Mouse (Mus musculus) myocyte (in vitro differentiated cells): ENCODE data around the gene Izumo1. TPM values are rescaled to one million over a fixed set of nuclear protein-coding genes. Genes with fewer than 3 reads are reported as not detected.

Source experiments
- H3K27me3 ChIP-seq: one replicate; pipeline ENCODE4 v1.6.1; 2011; ENCODE audit not compliant: control insufficient read depth, insufficient read depth, insufficient read length
- H3K36me3 ChIP-seq: one replicate; pipeline ENCODE4 v1.6.1; 2011; ENCODE audit not compliant: control insufficient read depth, insufficient read depth
- H3K4me2 ChIP-seq: one replicate; pipeline ENCODE4 v1.6.1; 2011; ENCODE audit warnings: low read depth, control low read depth
- H3K4me3 ChIP-seq: one replicate; pipeline ENCODE4 v1.5.1; 2011; ENCODE audit warnings: mild to moderate bottlenecking, control low read depth, moderate library complexity
- H3K79me2 ChIP-seq: one replicate; pipeline ENCODE4 v1.6.1; 2011; ENCODE audit not compliant: control insufficient read depth, insufficient read depth
- H3ac ChIP-seq: one replicate; pipeline ENCODE4 v1.6.1; 2011; ENCODE audit not compliant: control insufficient read depth, insufficient read length
- CEBPB ChIP-seq: IDR thresholded peaks from 2 replicates; pipeline ENCODE4 v1.6.1; 2011; ENCODE audit warnings: mild to moderate bottlenecking, moderate library complexity; ENCODE audit not compliant: poor library complexity, insufficient read depth, severe bottlenecking
- E2F4 ChIP-seq: IDR thresholded peaks from one replicate; pipeline ENCODE4 v1.6.1; 2011; ENCODE audit warnings: mild to moderate bottlenecking, control low read depth, moderate library complexity; ENCODE audit not compliant: insufficient read depth
- MYOD1 ChIP-seq, 3 experiments: IDR thresholded peaks; one replicate each; pipeline ENCODE4 v1.6.1; 2011; ENCODE audit warnings: control low read depth in 2 of 3, low read depth in 2 of 3, mild to moderate bottlenecking in 2 of 3, moderate library complexity in 1 of 3; ENCODE audit not compliant: insufficient read length in 2 of 3, control insufficient read depth in 1 of 3
- MYOG ChIP-seq, 3 experiments: IDR thresholded peaks; one replicate each; pipeline ENCODE4 v1.6.1; 2011; ENCODE audit warnings: control low read depth in 2 of 3, low read depth in 2 of 3, mild to moderate bottlenecking in 2 of 3; ENCODE audit not compliant: insufficient read length in 2 of 3, control insufficient read depth in 1 of 3, insufficient read depth in 1 of 3
- POLR2A ChIP-seq: IDR thresholded peaks from one replicate; pipeline ENCODE4 v1.6.1; 2011; ENCODE audit warnings: low read depth, mild to moderate bottlenecking, control low read depth, moderate library complexity; ENCODE audit not compliant: insufficient read length
- POLR2AphosphoS2 ChIP-seq: IDR thresholded peaks from one replicate; pipeline ENCODE4 v1.6.1; 2011; ENCODE audit warnings: low read depth, control low read depth; ENCODE audit not compliant: insufficient read length
- REST ChIP-seq: IDR thresholded peaks from one replicate; pipeline ENCODE4 v1.6.1; 2011; ENCODE audit warnings: mild to moderate bottlenecking, control low read depth, moderate library complexity; ENCODE audit not compliant: insufficient read depth, insufficient read length
- SRF ChIP-seq: IDR thresholded peaks from one replicate; pipeline ENCODE4 v1.6.1; 2011; ENCODE audit warnings: low read depth; ENCODE audit not compliant: control insufficient read depth, insufficient read length
- TCF12 ChIP-seq: IDR thresholded peaks from one replicate; pipeline ENCODE4 v1.6.1; 2011; ENCODE audit warnings: mild to moderate bottlenecking, control low read depth; ENCODE audit not compliant: poor library complexity, insufficient read depth, severe bottlenecking
- TCF3 ChIP-seq: IDR thresholded peaks from one replicate; pipeline ENCODE4 v1.6.1; 2011; ENCODE audit warnings: low read depth, control low read depth; ENCODE audit not compliant: insufficient read length
- USF1 ChIP-seq: IDR thresholded peaks from one replicate; pipeline ENCODE4 v1.6.1; 2011; ENCODE audit warnings: low read depth, mild to moderate bottlenecking, control low read depth, moderate library complexity
- polyA plus RNA-seq: library from polyadenylated mRNA; unstranded; fragments of >200 nt; fragmentation: generic; extraction: Trizol; gene quantifications from one replicate; pipeline ENCODE4 v1.2.1, GENCODE M21; 2012; ENCODE audit warnings: missing spikeins

Izumo1 gene
- polyA plus RNA-seq, 1 experiment: not detected

DNA sequence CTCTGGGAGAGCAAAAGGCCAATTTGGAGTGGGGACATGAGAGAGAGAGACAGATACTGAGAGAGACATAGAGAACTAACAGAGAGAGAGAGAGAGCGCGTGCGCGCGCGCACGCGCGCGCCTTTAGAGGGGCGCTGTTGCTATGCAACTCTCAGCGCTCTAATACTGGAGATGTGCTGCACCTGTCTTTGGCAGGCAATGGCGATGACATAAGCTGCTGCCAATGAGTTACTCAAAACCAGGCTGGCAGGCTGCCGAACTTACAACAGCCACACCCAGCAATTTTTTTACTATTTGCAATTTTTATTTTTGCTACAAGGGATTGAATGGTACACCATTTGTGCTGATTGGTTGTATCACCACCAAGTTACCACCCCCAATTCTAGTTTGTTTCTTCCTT lies 46.1 kb downstream of the Izumo1 start:
- TF ChIP-seq MYOG (IDR thresholded peaks at IDR 0.05; ENCODE audit: control insufficient read depth in 1 of 3, insufficient read depth in 1 of 3, insufficient read length in 2 of 3, low read depth in 2 of 3): peak in 2 of 3 experiments; percentile 13 to 22
- peak in 2 of 3 experiments; percentile 57 to 64 for TF ChIP-seq MYOD1 (IDR thresholded peaks at IDR 0.05; ENCODE audit: control insufficient read depth in 1 of 3, insufficient read length in 2 of 3, low read depth in 2 of 3)
- no peak for TF ChIP-seq TCF3
- H3K79me2 ChIP-seq: no peaks in the 10 kb centered on the region
- no peaks in the 10 kb centered on the region for H3K27me3 ChIP-seq
- no peaks in the 10 kb centered on the region for H3K36me3 ChIP-seq
- H3ac ChIP-seq: no peak overlapping the region
- no peak overlapping the region for H3K4me2 ChIP-seq
- no peak overlapping the region for H3K4me3 ChIP-seq

DNA sequence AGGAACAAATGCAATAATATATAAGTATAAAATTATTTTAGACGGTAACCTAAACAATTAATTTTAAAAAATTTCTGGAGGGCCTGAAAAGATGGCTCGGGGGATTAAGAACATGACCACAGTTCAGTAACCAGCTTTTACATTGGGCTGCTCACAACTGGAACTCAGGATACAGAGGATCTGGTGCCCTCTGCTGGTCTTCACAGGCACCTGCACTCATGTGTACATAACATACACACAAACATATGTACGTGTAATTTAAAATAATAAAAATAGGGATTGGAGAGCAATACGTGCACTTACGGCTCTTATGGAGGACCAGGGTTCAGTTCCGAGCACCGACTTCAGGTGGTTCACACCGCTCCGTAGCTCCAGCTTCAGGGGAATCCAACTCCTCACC lies 47.3 kb downstream of the Izumo1 start:
- no peak overlapping the region for H3K4me3 ChIP-seq
- TF ChIP-seq CEBPB (no peak), SRF (no peak), MYOG (IDR thresholded peaks at IDR 0.05; ENCODE audit: control insufficient read depth in 1 of 3, insufficient read depth in 1 of 3, insufficient read length in 2 of 3, low read depth in 2 of 3) (no peak), MYOD1 (IDR thresholded peaks at IDR 0.05; ENCODE audit: control insufficient read depth in 1 of 3, insufficient read length in 2 of 3, low read depth in 2 of 3) (no peak), TCF12 (no peak), USF1 (no peak)
- no peaks in the 10 kb centered on the region for H3K79me2 ChIP-seq

DNA sequence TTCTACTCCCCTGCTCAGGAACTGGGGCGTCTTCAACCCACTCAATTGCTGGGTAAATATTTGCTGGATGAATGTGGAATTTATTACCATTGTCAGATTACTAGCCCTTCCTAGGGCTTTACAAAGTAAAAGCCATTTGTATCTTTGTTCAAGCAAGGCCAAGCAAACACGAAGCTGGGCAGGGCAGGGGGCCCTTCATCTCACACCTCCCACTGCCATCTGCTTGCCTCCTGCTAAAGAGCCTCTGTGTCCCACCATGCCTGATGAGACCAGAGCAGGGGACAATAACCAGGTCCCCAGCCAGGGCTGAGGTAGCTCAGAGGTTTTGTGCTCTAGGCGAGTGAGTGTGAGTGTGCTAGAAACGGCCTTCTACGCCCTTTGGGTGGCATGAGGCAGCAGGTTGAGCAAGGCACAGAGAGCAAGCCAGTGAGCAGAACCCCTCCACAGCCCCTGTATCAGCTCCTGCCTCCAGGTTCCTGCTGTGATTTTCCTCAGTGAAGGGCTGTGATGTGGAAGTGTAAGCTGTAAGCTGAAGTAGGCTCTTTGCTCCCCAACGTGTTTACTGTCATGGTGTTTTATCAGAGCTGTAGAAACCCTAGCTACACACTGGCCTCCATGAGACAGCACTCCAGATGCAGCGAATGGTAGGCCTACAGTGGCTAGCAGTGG lies 56.1 kb downstream of the Izumo1 start:
- no peaks in the 10 kb centered on the region for H3K36me3 ChIP-seq
- H3K4me3 ChIP-seq: no peak overlapping the region

More for the DNA sequence above, 47.3 kb downstream of the Izumo1 start:
- H3ac ChIP-seq: no peak overlapping the region
- H3K36me3 ChIP-seq: no peaks in the 10 kb centered on the region
- no peaks in the 10 kb centered on the region for H3K27me3 ChIP-seq
- H3K4me2 ChIP-seq: no peak overlapping the region

More for the DNA sequence above, 56.1 kb downstream of the Izumo1 start:
- TF ChIP-seq MYOD1 (IDR thresholded peaks at IDR 0.05; ENCODE audit: control insufficient read depth in 1 of 3, insufficient read length in 2 of 3, low read depth in 2 of 3): no peak
- no peak for TF ChIP-seq POLR2AphosphoS2
- no peak for TF ChIP-seq TCF12
- TF ChIP-seq POLR2A: no peak
- TF ChIP-seq MYOG (IDR thresholded peaks at IDR 0.05; ENCODE audit: control insufficient read depth in 1 of 3, insufficient read depth in 1 of 3, insufficient read length in 2 of 3, low read depth in 2 of 3): no peak
- no peak for TF ChIP-seq TCF3
- no peak for TF ChIP-seq USF1
- no peak for TF ChIP-seq SRF
- no peak for TF ChIP-seq REST
- no peak for TF ChIP-seq E2F4
- no peak for TF ChIP-seq CEBPB
- H3K27me3 ChIP-seq: no peaks in the 10 kb centered on the region
- no peak overlapping the region for H3ac ChIP-seq
- H3K4me2 ChIP-seq: no peak overlapping the region
- no peaks in the 10 kb centered on the region for H3K79me2 ChIP-seq

Other genes with a start within 250 kb of the Izumo1 start
- 189 TPM for gene Snrnp70, start 226.1 kb upstream of the Izumo1 start, polyA plus RNA-seq
- 0.65 TPM for gene Kcna7, start 216.2 kb upstream of the Izumo1 start, polyA plus RNA-seq
- 1.9 TPM for gene Ntf5, start 208.1 kb upstream of the Izumo1 start, polyA plus RNA-seq
- 0.07 TPM for gene Lhb, start 201.0 kb upstream of the Izumo1 start, polyA plus RNA-seq
- 125 TPM for gene Gys1, start 187.0 kb upstream of the Izumo1 start, polyA plus RNA-seq
- 118 TPM for gene Ruvbl2, start 183.7 kb upstream of the Izumo1 start, polyA plus RNA-seq
- gene Ftl1, start 161.9 kb upstream of the Izumo1 start, polyA plus RNA-seq: 2,413 TPM
- 249 TPM for gene Bax, start 154.9 kb upstream of the Izumo1 start, polyA plus RNA-seq
- gene Tulp2, start 139.9 kb upstream of the Izumo1 start, polyA plus RNA-seq: 0.06 TPM
- not detected for gene Gm45808, start 135.0 kb upstream of the Izumo1 start, polyA plus RNA-seq
- 0.13 TPM for gene Dhdh, start 133.0 kb upstream of the Izumo1 start, polyA plus RNA-seq
- gene Nucb1, start 111.4 kb upstream of the Izumo1 start, polyA plus RNA-seq: 135 TPM
- 306 TPM for gene Ppp1r15a, start 95.5 kb upstream of the Izumo1 start, polyA plus RNA-seq
- gene Plekha4, start 95.5 kb upstream of the Izumo1 start, polyA plus RNA-seq: 2.6 TPM
- gene Hsd17b14, start 66.9 kb upstream of the Izumo1 start, polyA plus RNA-seq: 1.9 TPM
- gene Bcat2, start 51.7 kb upstream of the Izumo1 start, polyA plus RNA-seq: 54.1 TPM
- 486 TPM for gene Fgf21, start 6.3 kb upstream of the Izumo1 start, polyA plus RNA-seq
- 3.8 TPM for gene Fut1, start 4.5 kb upstream of the Izumo1 start, polyA plus RNA-seq
- 0.40 TPM for gene Rasip1, start 5.7 kb downstream of the Izumo1 start, polyA plus RNA-seq
- gene Mamstr, start 18.2 kb downstream of the Izumo1 start, polyA plus RNA-seq: 12.5 TPM
- 0.41 TPM for gene Fut2, start 44.6 kb downstream of the Izumo1 start, polyA plus RNA-seq
- gene Ntn5, start 62.2 kb downstream of the Izumo1 start, polyA plus RNA-seq: 3.6 TPM
- gene Sec1, start 72.6 kb downstream of the Izumo1 start, polyA plus RNA-seq: 0.41 TPM
- gene Car11, start 78.0 kb downstream of the Izumo1 start, polyA plus RNA-seq: 3.6 TPM
- 26.2 TPM for gene Dbp, start 83.3 kb downstream of the Izumo1 start, polyA plus RNA-seq
- 3,224 TPM for gene Rpl18, start 93.6 kb downstream of the Izumo1 start, polyA plus RNA-seq
- gene Sphk2, start 96.2 kb downstream of the Izumo1 start, polyA plus RNA-seq: 22.8 TPM
- 0.18 TPM for gene Fam83e, start 99.4 kb downstream of the Izumo1 start, polyA plus RNA-seq
- gene Spaca4, start 104.0 kb downstream of the Izumo1 start, polyA plus RNA-seq: not detected
- 0.11 TPM for gene Lmtk3, start 161.9 kb downstream of the Izumo1 start, polyA plus RNA-seq
- gene Sult2b1, start 162.9 kb downstream of the Izumo1 start, polyA plus RNA-seq: 0.47 TPM
- 145 TPM for gene Cyth2, start 192.8 kb downstream of the Izumo1 start, polyA plus RNA-seq
- 0.05 TPM for gene Kcnj14, start 203.0 kb downstream of the Izumo1 start, polyA plus RNA-seq
- 36.2 TPM for gene Grwd1, start 209.1 kb downstream of the Izumo1 start, polyA plus RNA-seq